Mouse (Mus musculus) embryonic facial prominence, embryonic 12.5 days (tissue): ENCODE measurements around the gene Ubc. TPM values are rescaled to one million over a fixed set of nuclear protein-coding genes. Genes with fewer than 3 reads are reported as not detected.

Source experiments
- ATAC-seq: fragments of 200-750 bp; cut with Nextera tagmentation; 2 replicates; pipeline ENCODE4 v1.8.0; 2017; ENCODE audit not compliant: insufficient number of reproducible peaks, insufficient read depth, low FRiP score, low TSS enrichment
- H3K27ac ChIP-seq: fragments of 300-500 bp; sonication (generic); 2 replicates; pipeline ENCODE4 v1.5.1; 2016; ENCODE audit warnings: mild to moderate bottlenecking
- H3K27me3 ChIP-seq: fragments of 300-500 bp; sonication (generic); 2 replicates; pipeline ENCODE4 v1.6.1; 2016; ENCODE audit warnings: mild to moderate bottlenecking, moderate library complexity
- H3K36me3 ChIP-seq: fragments of 300-500 bp; sonication (generic); 2 replicates; pipeline ENCODE4 v1.6.1; 2016; ENCODE audit warnings: mild to moderate bottlenecking
- H3K4me1 ChIP-seq: fragments of 300-500 bp; sonication (generic); 2 replicates; pipeline ENCODE4 v1.6.1; 2016
- H3K4me2 ChIP-seq: fragments of 300-500 bp; sonication (generic); replicated peaks from 2 replicates; pipeline ENCODE4 v1.6.1; 2016; ENCODE audit warnings: mild to moderate bottlenecking, moderate library complexity
- H3K4me3 ChIP-seq: fragments of 300-500 bp; sonication (generic); 2 replicates; pipeline ENCODE4 v1.5.1; 2016; ENCODE audit warnings: mild to moderate bottlenecking
- H3K9ac ChIP-seq: fragments of 300-500 bp; sonication (generic); 2 replicates; pipeline ENCODE4 v1.6.1; 2016; ENCODE audit warnings: mild to moderate bottlenecking, moderate library complexity
- H3K9me3 ChIP-seq: fragments of 300-500 bp; sonication (generic); 2 replicates; pipeline ENCODE4 v1.6.1; 2016; ENCODE audit warnings: mild to moderate bottlenecking, moderate library complexity
- WGBS: fragments of 180-500 bp; shearing (Covaris S2); methylation state at CpG from one replicate; pipeline ENCODE4 v1.1.7; 2016; 5-methylcytosine and 5-hydroxymethylcytosine counted together
- polyA plus RNA-seq: library from polyadenylated mRNA; unstranded; fragments of >200 nt; fragmentation: Nextera tagmentation; extraction: Ambion mirVana; gene quantifications from 2 replicates; pipeline ENCODE4 v1.2.1, GENCODE M21; 2016

Gene Ubc
- polyA plus RNA-seq, 1 experiment from 2014 or later: 1,101 TPM

DNA sequence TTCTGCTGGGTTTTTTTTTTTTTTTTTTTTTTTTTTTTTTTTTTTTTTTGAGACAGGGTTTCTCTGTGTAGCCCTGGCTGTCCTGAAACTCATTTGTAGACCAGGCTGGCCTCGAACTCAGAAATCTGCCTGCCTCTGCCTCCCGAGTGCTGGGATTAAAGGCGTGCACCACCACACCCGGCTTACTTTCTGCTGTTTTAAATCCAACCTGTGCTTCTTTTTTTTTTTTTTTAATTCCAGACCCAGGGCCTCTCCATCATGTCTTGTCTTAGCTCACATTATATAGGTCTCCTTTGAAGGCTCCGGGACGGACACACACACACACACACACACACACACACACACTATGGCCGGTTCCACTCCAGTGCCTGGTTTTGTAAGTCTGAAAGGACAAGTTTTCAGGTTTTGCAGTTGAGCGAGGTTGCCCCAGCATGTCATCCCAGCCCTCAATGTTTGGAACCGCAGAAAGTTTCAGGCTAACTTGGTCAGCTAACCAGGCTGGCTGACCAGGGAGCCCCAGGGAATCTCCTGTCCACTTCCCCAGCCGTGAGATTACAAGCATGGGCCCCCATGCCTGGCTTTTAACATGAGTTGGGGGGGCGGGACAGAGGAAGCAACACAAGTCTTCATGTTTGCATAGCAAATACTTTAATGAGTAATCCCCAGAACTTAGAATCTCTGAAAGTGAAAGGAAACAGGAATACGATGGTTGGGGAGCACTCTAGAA, 32.3 kb downstream of the Ubc start:
- Histone ChIP-seq H3K27me3 (no peaks in the 10 kb centered on the region), H3K4me2 (no peak overlapping the region), H3K9ac (no peak overlapping the region), H3K9me3 (no peaks in the 10 kb centered on the region; the same call in 1 of the 2 replicates), H3K36me3 (no peaks in the 10 kb centered on the region), H3K4me3 (no peak overlapping the region), H3K27ac (no peak overlapping the region), H3K4me1 (peaks cover 15% of the 10 kb centered on the region)
- 83% methylated on average over 12 of the region's 12 CpGs for WGBS
- no peak for ATAC-seq

DNA sequence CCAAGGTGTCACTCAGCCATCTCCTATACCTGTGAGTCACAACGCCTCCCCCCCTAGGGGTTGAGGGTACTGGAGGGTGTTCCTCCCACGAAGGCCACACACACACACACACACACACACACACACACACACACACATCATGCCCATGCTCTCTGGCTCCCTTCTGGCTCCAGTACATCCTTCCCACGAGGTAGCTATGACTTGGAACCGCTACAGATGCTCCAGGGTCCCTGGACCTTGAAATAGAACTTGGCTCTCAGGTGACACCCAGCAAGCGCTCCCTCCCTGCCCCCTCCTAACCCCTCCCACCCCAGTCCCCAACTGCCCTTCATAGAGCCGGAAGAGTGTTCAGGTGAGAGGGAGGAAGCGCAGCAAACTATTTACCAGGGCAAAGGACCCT, 34.4 kb downstream of the Ubc start:
- Histone ChIP-seq H3K4me1 (peaks cover 15% of the 10 kb centered on the region), H3K9me3 (no peaks in the 10 kb centered on the region; the same call in 1 of the 2 replicates), H3K27ac (no peak overlapping the region), H3K4me2 (no peak overlapping the region), H3K27me3 (no peaks in the 10 kb centered on the region), H3K9ac (no peak overlapping the region), H3K36me3 (no peaks in the 10 kb centered on the region), H3K4me3 (no peak overlapping the region)
- no peak for ATAC-seq
- WGBS: 47% methylated on average over 7 of the region's 7 CpGs

DNA sequence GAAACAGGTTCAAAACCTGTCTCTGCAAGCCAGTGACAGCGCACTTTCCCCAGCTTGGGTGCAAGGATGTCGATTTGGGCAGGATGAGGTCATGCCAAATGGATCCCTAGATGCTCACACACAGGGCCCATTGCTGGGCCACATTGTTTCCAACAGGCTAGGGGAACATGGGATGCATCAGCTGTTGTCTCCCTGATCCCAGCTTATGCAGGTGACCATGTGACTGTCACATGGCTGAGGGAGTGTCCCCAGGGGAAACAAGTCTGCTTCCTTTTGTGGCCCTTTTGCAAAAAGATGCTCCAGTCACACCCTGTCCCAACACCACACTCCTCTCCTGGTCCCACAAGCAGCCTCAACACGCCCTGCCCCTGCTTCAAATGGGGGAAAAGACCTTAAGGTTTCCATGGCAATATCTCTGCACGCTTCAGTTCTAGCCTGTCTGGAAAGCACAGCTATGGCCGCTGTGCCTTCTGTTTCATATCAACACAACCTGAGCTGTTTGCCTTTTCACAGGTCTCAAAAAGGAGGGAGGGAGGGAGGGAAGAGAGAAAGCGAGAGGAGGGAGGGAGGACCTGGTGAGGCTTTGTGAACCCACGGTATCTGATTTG, 35.0 kb downstream of the Ubc start:
- 0 out of 2 replicates have a peak, but pooled peaks have one; percentile 55 for ATAC-seq
- Histone ChIP-seq H3K36me3 (no peaks in the 10 kb centered on the region), H3K9me3 (no peaks in the 10 kb centered on the region; the same call in 1 of the 2 replicates), H3K4me3 (no peak overlapping the region), H3K4me2 (no peak overlapping the region), H3K27ac (no peak overlapping the region), H3K9ac (no peak overlapping the region), H3K4me1 (peaks cover 15% of the 10 kb centered on the region), H3K27me3 (no peaks in the 10 kb centered on the region)
- 41% methylated on average over 7 of the region's 7 CpGs for WGBS

DNA sequence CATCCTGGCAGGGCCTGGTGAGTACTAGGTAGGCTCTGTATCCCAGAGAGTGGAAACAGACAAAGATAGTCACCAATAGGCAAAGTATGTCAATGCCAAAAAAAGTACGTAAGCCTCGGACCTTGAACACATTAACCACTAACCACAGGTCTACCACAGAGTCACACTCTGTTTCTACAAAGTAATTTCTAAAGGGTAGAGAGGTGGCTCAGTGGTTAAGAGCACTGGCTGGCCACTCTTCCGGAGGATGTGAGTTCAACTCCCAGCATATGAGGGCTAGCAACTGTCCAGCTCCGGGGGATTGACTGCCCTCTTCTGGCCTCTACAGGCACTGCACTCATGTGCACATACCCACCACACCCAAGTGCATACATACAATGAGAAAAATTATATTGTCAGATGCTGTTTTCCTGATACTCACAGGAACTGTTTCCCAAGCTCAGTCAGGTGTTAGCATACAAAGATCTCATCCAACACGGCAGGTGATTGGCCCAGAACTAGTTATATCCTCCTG, 37.2 kb downstream of the Ubc start:
- H3K4me2 ChIP-seq: no peak overlapping the region
- H3K4me3 ChIP-seq: no peak overlapping the region
- peaks cover 15% of the 10 kb centered on the region for H3K4me1 ChIP-seq
- no peaks in the 10 kb centered on the region; the same call in 1 of the 2 replicates for H3K9me3 ChIP-seq
- 94% methylated on average over 5 of the region's 5 CpGs for WGBS
- no peaks in the 10 kb centered on the region for H3K36me3 ChIP-seq
- no peak for ATAC-seq
- H3K27me3 ChIP-seq: no peaks in the 10 kb centered on the region
- no peak overlapping the region for H3K27ac ChIP-seq
- H3K9ac ChIP-seq: no peak overlapping the region

DNA sequence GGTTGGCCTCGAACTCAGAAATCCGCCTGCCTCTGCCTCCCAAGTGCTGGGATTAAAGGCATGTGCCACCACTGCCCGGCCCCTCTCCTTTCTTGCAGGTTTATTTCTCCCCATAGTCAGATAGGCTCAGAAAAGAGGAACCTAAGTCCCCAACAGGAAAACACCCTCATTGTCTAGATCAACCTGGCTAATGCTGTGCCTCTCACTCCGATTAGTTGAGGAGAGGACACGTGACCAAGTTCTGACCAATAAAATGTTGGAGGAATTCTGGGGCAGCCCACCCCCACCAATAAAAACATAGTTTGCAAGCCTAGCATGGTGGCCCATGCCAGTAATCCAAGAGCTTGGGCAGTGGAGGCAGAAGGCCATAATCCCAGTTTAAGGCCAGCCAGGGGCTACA, 38.1 kb downstream of the Ubc start:
- Histone ChIP-seq H3K4me1 (peaks cover 15% of the 10 kb centered on the region), H3K9me3 (no peaks in the 10 kb centered on the region; the same call in 1 of the 2 replicates), H3K36me3 (no peaks in the 10 kb centered on the region), H3K27me3 (no peaks in the 10 kb centered on the region), H3K4me3 (no peak overlapping the region), H3K27ac (no peak overlapping the region), H3K4me2 (no peak overlapping the region), H3K9ac (no peak overlapping the region)
- WGBS: 96% methylated on average over 5 of the region's 5 CpGs
- no peak for ATAC-seq

DNA sequence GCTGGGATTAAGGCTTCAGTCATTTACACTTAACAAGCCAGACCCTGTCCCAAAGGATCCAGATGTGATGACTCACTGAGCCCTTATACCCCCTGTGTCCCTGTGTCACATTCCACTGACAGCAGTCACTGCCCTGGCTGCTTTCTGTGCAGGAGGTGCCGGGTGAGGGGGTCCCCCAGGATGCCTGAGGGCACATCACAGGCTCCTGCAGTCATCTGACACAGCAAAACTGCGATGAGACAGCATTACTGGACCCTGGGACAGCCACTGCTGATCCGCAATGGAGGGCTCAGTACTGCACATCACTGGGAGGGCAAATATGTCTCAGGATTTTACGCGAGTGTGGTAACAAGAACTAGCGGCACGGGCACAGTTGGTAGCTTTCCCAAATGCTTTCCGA, 38.9 kb downstream of the Ubc start:
- 67% methylated on average over 8 of the region's 8 CpGs for WGBS
- peaks cover 15% of the 10 kb centered on the region for H3K4me1 ChIP-seq

DNA sequence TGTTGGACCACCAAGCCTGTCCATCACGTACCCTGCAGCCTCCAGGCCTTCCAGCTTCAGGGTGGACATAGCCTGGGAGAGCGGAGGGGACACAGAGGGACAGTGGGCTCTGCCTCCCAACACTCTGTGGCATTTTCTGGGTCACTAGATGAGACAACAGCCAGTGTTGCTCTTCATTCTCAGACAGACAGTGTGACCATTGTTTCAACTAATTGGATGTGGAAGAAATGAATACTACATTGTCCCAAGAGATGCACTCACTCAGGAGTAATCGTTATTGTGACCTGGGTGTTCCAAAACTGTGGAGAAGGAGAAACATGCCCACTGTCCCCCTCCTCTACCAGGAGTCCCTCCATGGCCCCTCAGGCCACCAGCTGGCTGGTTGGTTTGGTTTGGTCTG, 40.6 kb downstream of the Ubc start:
- Histone ChIP-seq H3K9ac (no peak overlapping the region), H3K4me2 (no peak overlapping the region), H3K27ac (no peak overlapping the region), H3K4me3 (no peak overlapping the region), H3K27me3 (no peaks in the 10 kb centered on the region), H3K36me3 (no peaks in the 10 kb centered on the region), H3K4me1 (no peaks in the 10 kb centered on the region), H3K9me3 (no peaks in the 10 kb centered on the region; the same call in 1 of the 2 replicates)
- WGBS: 55% methylated on average over 3 of the region's 3 CpGs
- ATAC-seq: no peak

More for the DNA sequence above, 38.9 kb downstream of the Ubc start:
- Histone ChIP-seq H3K9ac (no peak overlapping the region), H3K27me3 (no peaks in the 10 kb centered on the region), H3K4me3 (no peak overlapping the region), H3K36me3 (no peaks in the 10 kb centered on the region), H3K27ac (no peak overlapping the region), H3K4me2 (no peak overlapping the region), H3K9me3 (no peaks in the 10 kb centered on the region; the same call in 1 of the 2 replicates)
- ATAC-seq: no peak

DNA sequence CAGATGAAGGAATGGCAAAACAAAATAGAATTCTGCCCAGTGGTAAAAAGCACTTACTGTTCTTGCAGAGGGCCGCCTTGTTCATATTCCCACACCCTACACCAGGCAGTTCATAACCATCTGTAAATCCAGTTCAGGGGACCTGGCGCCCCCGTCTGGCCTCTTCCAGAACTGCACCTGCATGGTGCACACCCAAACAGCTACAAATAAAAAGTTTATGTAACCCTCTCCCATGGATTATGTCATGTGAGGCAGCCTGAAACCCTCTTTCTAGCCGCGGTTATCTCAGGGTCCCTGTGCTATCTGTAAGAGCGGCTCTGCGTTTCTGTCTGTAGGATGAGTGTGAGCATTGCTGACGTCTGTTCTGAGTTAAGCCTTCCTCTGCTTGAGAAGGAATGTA, 41.5 kb downstream of the Ubc start:
- no peak overlapping the region for H3K27ac ChIP-seq
- H3K4me3 ChIP-seq: no peak overlapping the region
- WGBS: 33% methylated on average over 8 of the region's 8 CpGs
- no peaks in the 10 kb centered on the region for H3K27me3 ChIP-seq
- H3K9ac ChIP-seq: no peak overlapping the region
- no peaks in the 10 kb centered on the region for H3K36me3 ChIP-seq
- H3K9me3 ChIP-seq: no peaks in the 10 kb centered on the region; the same call in 1 of the 2 replicates
- H3K4me2 ChIP-seq: no peak overlapping the region
- no peak for ATAC-seq
- no peaks in the 10 kb centered on the region for H3K4me1 ChIP-seq

DNA sequence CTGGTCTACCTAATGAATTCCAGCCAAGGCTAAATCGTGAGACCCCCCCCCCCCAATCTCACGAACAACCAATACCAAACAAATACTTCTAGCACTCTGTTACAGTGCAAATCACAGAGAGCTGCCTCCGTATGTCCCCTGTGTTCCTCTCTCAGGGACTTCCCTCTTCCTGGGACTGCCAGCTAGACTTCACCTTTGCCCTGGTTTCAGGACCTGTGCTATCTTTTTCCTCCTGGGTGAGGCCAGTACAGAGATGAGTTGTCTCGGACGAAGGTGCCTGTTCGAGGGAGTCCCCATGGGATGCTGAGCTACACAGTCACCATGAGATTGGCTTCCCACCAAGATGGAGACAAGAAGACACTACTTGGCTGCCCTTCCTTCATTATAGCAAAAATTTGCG, 41.9 kb downstream of the Ubc start:
- no peaks in the 10 kb centered on the region for H3K4me1 ChIP-seq
- 76% methylated on average over 7 of the region's 7 CpGs for WGBS

DNA sequence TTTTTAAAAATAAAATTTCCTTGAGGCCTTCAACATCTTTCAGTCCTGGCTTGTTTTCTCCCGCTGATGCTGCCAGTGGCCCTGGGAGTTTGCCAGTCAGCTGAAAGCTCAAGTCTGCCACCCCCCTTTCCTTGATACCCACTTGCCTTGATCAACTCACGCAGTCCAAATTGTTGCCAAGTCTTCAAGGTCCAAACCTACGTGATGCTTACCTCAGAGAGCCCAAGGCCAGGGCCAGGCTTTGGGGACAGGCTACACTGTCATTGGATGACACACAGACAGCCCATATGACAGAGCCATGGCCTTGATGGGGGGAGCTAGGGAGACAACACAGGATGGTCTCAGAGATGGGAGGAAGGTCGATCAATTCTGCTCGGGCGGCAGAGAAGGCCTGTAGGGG, 45.7 kb downstream of the Ubc start:
- Histone ChIP-seq H3K4me3 (no peak overlapping the region), H3K36me3 (no peaks in the 10 kb centered on the region), H3K9ac (no peak overlapping the region), H3K27me3 (peaks cover 4% of the 10 kb centered on the region; the same call in 1 of the 2 replicates), H3K4me1 (peaks cover 20% of the 10 kb centered on the region), H3K27ac (no peak overlapping the region), H3K4me2 (no peak overlapping the region), H3K9me3 (no peaks in the 10 kb centered on the region)
- 94% methylated on average over 6 of the region's 6 CpGs for WGBS
- ATAC-seq: no peak

More for the DNA sequence above, 41.9 kb downstream of the Ubc start:
- no peak for ATAC-seq
- no peak overlapping the region for H3K4me2 ChIP-seq
- no peak overlapping the region for H3K27ac ChIP-seq
- H3K27me3 ChIP-seq: no peaks in the 10 kb centered on the region
- H3K36me3 ChIP-seq: no peaks in the 10 kb centered on the region
- H3K4me3 ChIP-seq: no peak overlapping the region
- no peaks in the 10 kb centered on the region; the same call in 1 of the 2 replicates for H3K9me3 ChIP-seq
- H3K9ac ChIP-seq: no peak overlapping the region

DNA sequence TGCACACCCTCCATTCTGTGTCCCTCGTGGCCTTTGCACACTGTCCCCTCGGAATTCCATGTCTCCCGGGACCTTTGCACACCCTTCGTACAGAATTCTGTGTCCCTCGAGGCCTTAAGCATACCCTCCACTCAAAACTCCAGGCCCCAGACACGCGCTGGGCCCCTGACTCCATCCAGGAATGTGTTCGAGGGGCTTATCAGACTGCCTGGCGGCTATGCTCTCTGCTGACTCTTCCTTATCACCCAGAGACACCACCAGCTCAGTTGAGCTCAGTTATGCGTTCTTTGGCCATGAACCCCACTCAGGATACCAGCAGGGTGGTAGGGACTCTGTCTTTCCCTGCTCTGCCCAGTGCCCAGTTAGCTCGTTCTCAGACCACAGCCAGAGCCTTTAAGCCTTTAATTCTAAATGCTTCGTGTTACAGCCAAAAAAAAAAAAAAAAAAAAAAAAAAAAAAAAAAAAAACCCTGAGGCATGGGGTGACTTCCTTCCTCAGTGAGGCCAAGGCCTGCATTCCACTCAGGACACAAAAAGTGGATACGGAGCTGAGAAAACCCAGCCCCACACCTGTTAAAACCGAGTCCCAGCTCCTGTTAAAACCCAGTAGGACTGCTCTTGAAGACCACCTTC, 48.4 kb downstream of the Ubc start:
- H3K9ac ChIP-seq: peak overlapping the region; percentile 71; the same call in 1 of the 2 replicates
- H3K4me3 ChIP-seq: peak overlapping the region; percentile 87
- H3K27me3 ChIP-seq: peaks cover 5% of the 10 kb centered on the region; the same call in 1 of the 2 replicates

More for the DNA sequence above, 48.4 kb downstream of the Ubc start:
- H3K4me2 ChIP-seq: peak overlapping the region; percentile 97
- H3K4me1 ChIP-seq: peaks cover 29% of the 10 kb centered on the region
- H3K9me3 ChIP-seq: no peaks in the 10 kb centered on the region
- 43% methylated on average over 14 of the region's 14 CpGs for WGBS
- H3K36me3 ChIP-seq: no peaks in the 10 kb centered on the region
- no peak for ATAC-seq
- no peak overlapping the region for H3K27ac ChIP-seq
